Mouse (Mus musculus): Measurements from ENCODE around the gene Dnaic1. TPM values are rescaled to one million over a fixed set of nuclear protein-coding genes. Genes with fewer than 3 reads are reported as not detected.

The Dnaic1 gene
- polyA plus RNA-seq, 1 experiment from 2014 or later = 1.9 TPM

DNA sequence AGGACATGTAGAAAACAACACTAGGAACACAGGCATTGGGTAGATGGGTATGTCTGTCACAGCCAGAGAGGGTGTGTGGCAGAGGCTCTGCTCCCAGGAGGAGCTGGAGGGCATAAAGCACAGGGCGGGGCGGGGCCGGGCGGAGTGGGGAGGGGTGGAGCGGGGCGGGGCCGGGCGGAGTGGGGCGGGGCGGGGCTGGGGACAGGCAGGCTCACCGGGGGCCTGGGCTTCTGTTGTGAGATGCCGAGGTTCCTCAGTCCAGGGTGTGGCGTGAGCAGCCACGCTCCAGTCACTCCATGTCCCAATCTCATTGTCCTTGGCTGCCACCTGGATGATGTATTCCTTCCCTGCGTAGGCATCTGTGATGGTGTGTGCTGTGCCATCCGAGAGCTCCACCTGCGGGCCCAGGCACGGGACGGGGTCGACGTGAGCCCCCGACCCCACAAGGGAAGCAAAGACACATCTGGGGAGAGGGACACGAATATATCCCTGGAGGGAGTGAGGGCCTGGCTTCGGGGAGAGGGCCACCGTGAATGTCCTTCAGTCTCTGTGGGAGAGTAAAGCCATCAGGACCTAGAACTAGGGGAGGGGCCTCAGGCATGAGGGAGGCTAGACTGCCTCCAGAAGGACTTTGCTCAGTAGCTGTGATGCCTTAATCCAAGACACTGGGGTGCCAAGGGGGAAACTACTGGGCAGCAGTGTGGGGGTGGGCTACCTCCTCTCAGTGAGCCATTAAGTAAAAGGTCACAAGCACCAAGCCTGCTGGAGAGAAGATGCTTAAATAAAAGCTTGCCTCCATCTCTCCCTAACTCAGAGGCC lies 89.2 kb downstream of the Dnaic1 start:
- DNase-seq (ENCODE audit: low spot score) (peak; percentile 79), ATAC-seq (replicated peaks; ENCODE audit: low FRiP score) (peak; percentile 17)
- Histone ChIP-seq H3K27ac (ENCODE audit: low read depth, low read length) (no peak overlapping the region), H3K9ac (ENCODE audit: low read length) (no peak overlapping the region), H3K4me1 (replicated peaks; ENCODE audit: control insufficient read depth, insufficient read depth, low read length) (peaks cover 33% of the 10 kb centered on the region), H3K4me3 (ENCODE audit: low read depth, low read length) (no peak overlapping the region), H3K4me2 (ENCODE audit: low read depth, low read length, severe bottlenecking) (no peak overlapping the region), H3K27me3 (ENCODE audit: control insufficient read depth, insufficient read depth, low read length) (no peaks in the 10 kb centered on the region), H3K36me3 (ENCODE audit: control insufficient read depth, insufficient read depth, low read length) (peaks cover 4% of the 10 kb centered on the region; the same call in 1 of the 2 replicates), H3K9me3 (ENCODE audit: control insufficient read depth, low read length) (no peaks in the 10 kb centered on the region)
- WGBS = 18% methylated on average over 19 of the region's 25 CpGs

DNA sequence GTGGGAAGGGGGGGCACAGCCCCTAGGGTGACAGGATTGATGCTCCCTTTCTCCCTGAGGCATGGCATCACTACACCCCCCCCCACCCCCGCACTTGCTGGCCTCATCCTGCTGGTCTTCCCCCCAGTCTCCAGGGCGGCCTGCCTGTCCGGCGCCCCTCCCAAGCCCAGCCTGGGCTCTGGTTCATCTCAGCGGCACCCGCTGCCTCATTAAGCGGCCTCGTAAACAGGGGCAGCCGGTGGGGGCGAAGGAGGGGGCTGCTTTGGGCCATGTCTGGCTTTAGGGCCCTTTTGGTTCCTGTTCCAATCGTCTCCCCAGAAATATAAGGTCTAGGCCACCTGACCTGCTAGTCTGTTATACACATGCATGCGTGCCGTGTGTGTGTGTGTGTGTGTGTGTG lies 90.0 kb downstream of the Dnaic1 start:
- Histone ChIP-seq H3K27me3 (ENCODE audit: control insufficient read depth, insufficient read depth, low read length) (no peaks in the 10 kb centered on the region), H3K9ac (ENCODE audit: low read length) (no peak overlapping the region), H3K4me2 (ENCODE audit: low read depth, low read length, severe bottlenecking) (no peak overlapping the region), H3K9me3 (ENCODE audit: control insufficient read depth, low read length) (no peaks in the 10 kb centered on the region), H3K4me1 (replicated peaks; ENCODE audit: control insufficient read depth, insufficient read depth, low read length) (peaks cover 35% of the 10 kb centered on the region), H3K36me3 (ENCODE audit: control insufficient read depth, insufficient read depth, low read length) (peaks cover 4% of the 10 kb centered on the region; the same call in 1 of the 2 replicates), H3K4me3 (ENCODE audit: low read depth, low read length) (no peak overlapping the region), H3K27ac (ENCODE audit: low read depth, low read length) (no peak overlapping the region)
- ATAC-seq (replicated peaks; ENCODE audit: low FRiP score) (no peak), DNase-seq (ENCODE audit: low spot score) (no peak)
- 52% methylated on average over 13 of the region's 13 CpGs for WGBS

DNA sequence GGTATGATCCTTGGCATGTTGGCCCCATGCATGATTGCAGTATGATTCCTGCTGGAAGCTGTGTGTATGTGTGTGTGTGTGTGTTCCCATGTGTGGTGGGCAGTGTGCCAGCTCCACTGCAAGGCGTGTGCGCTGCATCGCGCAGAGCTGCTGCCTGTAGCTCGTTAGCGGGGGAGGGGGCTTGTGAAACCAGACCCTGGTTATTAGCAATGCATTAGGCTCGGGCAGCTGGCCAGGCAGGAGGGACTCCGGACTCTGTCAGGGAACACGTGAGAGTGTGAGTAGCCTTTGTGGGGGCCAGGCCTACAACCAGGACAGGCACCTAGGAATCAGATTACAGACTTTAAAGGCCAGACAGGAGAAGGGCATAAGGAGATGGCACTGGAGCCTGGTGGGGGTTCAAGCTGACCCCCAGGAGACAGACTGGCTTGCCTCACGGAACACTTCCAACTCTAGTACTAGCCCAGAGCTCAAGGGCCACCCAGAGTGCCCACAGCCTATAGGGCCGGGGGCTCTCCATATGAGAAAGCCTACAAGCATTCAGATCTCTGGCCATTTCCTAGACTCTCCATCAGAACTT lies 91.4 kb downstream of the Dnaic1 start:
- WGBS = 29% methylated on average over 11 of the region's 11 CpGs
- Histone ChIP-seq H3K36me3 (ENCODE audit: control insufficient read depth, insufficient read depth, low read length) (peaks cover 4% of the 10 kb centered on the region; the same call in 1 of the 2 replicates), H3K9ac (ENCODE audit: low read length) (no peak overlapping the region; the same call in 1 of the 2 replicates), H3K4me1 (replicated peaks; ENCODE audit: control insufficient read depth, insufficient read depth, low read length) (peaks cover 47% of the 10 kb centered on the region), H3K4me3 (ENCODE audit: low read depth, low read length) (no peak overlapping the region), H3K4me2 (ENCODE audit: low read depth, low read length, severe bottlenecking) (no peak overlapping the region), H3K27ac (ENCODE audit: low read depth, low read length) (peak overlapping the region; percentile 41; the same call in 1 of the 2 replicates), H3K9me3 (ENCODE audit: control insufficient read depth, low read length) (no peaks in the 10 kb centered on the region), H3K27me3 (ENCODE audit: control insufficient read depth, insufficient read depth, low read length) (no peaks in the 10 kb centered on the region)
- peak; percentile 81 for DNase-seq (ENCODE audit: low spot score)
- peak; percentile 49 for ATAC-seq (replicated peaks; ENCODE audit: low FRiP score)

DNA sequence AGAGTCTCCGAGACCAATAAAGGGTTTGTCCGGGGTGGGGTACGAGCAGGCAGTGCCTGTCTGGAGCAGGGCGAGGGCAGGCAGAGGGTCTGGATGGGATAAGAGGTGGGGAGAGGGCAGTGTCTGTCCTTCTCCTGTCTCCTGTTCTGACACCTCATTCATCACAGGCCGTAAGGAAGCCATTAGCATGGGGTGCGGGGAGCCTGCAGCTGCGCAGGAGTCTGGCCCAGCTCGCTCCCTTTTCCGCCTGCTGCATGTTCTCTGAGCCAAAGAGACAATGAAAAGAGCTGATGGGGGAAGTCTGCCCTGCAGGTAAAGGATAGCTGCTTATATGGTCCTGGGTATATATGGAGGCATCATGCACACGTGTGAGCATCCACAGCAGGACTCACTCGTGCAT lies 93.1 kb downstream of the Dnaic1 start:
- no peaks in the 10 kb centered on the region for H3K9me3 ChIP-seq (ENCODE audit: control insufficient read depth, low read length)
- no peak overlapping the region for H3K4me3 ChIP-seq (ENCODE audit: low read depth, low read length)
- DNase-seq (ENCODE audit: low spot score) = no peak
- H3K4me2 ChIP-seq (ENCODE audit: low read depth, low read length, severe bottlenecking) = no peak overlapping the region
- peaks cover 7% of the 10 kb centered on the region; the same call in 1 of the 2 replicates for H3K36me3 ChIP-seq (ENCODE audit: control insufficient read depth, insufficient read depth, low read length)
- H3K27me3 ChIP-seq (ENCODE audit: control insufficient read depth, insufficient read depth, low read length) = no peaks in the 10 kb centered on the region
- H3K9ac ChIP-seq (ENCODE audit: low read length) = no peak overlapping the region
- H3K27ac ChIP-seq (ENCODE audit: low read depth, low read length) = no peak overlapping the region
- 84% methylated on average over 11 of the region's 11 CpGs for WGBS
- H3K4me1 ChIP-seq (replicated peaks; ENCODE audit: control insufficient read depth, insufficient read depth, low read length) = peaks cover 47% of the 10 kb centered on the region
- no peak for ATAC-seq (replicated peaks; ENCODE audit: low FRiP score)

DNA sequence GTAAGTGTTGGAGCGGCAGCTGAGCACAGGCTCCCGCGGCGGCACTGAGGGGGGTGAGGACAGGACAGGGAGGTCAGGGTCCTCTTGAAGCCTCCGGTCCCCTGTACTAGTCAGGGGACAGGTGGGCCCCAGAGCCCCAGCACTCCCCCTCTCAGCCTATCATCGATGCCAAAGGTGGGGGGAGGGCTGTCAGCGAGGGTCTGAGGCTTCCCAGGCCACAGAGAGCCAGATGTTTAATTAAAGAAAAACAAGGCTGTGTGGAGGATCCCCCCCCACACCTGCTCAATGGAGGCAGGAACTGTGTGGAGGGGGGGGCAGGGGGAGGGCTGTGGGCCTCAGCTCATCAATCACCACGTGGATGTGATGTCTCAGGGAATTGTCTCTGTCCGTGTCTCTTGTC lies 94.0 kb downstream of the Dnaic1 start:
- no peak overlapping the region for H3K4me3 ChIP-seq (ENCODE audit: low read depth, low read length)
- 66% methylated on average over 9 of the region's 9 CpGs for WGBS
- DNase-seq (ENCODE audit: low spot score) (no peak), ATAC-seq (replicated peaks; ENCODE audit: low FRiP score) (no peak)
- H3K27ac ChIP-seq (ENCODE audit: low read depth, low read length) = no peak overlapping the region
- H3K9ac ChIP-seq (ENCODE audit: low read length) = no peak overlapping the region; the same call in 1 of the 2 replicates
- no peaks in the 10 kb centered on the region for H3K27me3 ChIP-seq (ENCODE audit: control insufficient read depth, insufficient read depth, low read length)
- peaks cover 3% of the 10 kb centered on the region; the same call in 1 of the 2 replicates for H3K36me3 ChIP-seq (ENCODE audit: control insufficient read depth, insufficient read depth, low read length)
- H3K9me3 ChIP-seq (ENCODE audit: control insufficient read depth, low read length) = no peaks in the 10 kb centered on the region
- no peak overlapping the region for H3K4me2 ChIP-seq (ENCODE audit: low read depth, low read length, severe bottlenecking)
- H3K4me1 ChIP-seq (replicated peaks; ENCODE audit: control insufficient read depth, insufficient read depth, low read length) = peaks cover 44% of the 10 kb centered on the region

DNA sequence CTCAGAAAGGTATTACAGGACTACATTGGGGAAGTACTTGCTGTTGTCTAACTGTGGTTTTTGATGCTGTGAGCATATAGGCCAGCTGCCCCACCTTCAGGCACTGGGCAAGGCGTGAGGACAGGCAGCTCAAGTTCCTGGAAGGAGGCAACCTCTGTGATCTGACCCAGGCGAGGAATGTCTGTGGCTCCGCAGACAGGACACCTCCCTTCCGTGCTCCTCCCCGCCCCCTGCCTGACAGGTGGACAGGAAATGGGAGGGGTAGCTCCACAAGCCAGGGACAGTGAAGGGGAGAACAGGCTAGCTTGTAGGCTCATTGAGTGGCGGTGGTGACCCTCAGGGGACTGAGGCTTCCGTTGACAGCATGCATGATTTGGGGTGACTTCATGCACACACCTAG lies 95.0 kb downstream of the Dnaic1 start:
- no peak overlapping the region; the same call in 1 of the 2 replicates for H3K9ac ChIP-seq (ENCODE audit: low read length)
- H3K4me1 ChIP-seq (replicated peaks; ENCODE audit: control insufficient read depth, insufficient read depth, low read length) = peaks cover 36% of the 10 kb centered on the region
- H3K36me3 ChIP-seq (ENCODE audit: control insufficient read depth, insufficient read depth, low read length) = peaks cover 3% of the 10 kb centered on the region; the same call in 1 of the 2 replicates
- ATAC-seq (replicated peaks; ENCODE audit: low FRiP score) (no peak), DNase-seq (ENCODE audit: low spot score) (no peak)
- H3K4me3 ChIP-seq (ENCODE audit: low read depth, low read length) = no peak overlapping the region
- no peak overlapping the region for H3K4me2 ChIP-seq (ENCODE audit: low read depth, low read length, severe bottlenecking)
- no peaks in the 10 kb centered on the region for H3K27me3 ChIP-seq (ENCODE audit: control insufficient read depth, insufficient read depth, low read length)
- H3K27ac ChIP-seq (ENCODE audit: low read depth, low read length) = no peak overlapping the region
- WGBS = 60% methylated on average over 7 of the region's 7 CpGs
- no peaks in the 10 kb centered on the region for H3K9me3 ChIP-seq (ENCODE audit: control insufficient read depth, low read length)

DNA sequence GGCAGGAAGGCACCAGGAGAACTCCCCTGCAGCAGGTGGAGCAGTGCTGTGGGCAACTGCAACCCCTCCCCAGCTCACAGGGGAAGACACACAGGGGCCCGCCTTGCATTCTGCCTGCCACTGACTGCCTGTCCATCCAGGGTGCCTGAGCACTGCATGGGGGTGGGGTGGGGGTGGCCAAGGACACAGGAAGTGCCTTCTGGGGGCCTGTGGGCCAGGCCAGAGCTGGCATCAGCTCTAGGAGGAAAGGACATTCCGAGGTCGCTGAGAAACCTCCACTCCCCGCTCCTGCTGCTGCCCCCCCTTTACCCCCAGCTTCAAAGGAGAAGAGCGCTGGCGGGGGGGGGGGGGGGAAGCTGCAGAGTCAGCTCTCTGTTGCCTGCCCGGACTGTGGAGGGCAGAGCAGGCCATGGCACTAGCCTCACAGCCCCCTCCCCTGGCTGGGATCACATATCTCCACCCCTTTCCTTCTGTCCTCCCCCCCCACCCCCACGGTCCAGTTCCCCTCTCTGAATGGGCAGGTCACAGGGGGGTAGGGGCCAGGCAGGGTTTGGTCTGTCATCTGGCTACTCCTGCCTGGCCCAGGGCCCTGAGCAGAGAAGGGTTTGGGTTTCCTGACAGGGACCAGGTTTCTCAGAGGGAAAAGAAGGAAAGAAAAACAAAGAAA lies 95.6 kb downstream of the Dnaic1 start:
- Histone ChIP-seq H3K4me2 (ENCODE audit: low read depth, low read length, severe bottlenecking) (no peak overlapping the region), H3K36me3 (ENCODE audit: control insufficient read depth, insufficient read depth, low read length) (peaks cover 3% of the 10 kb centered on the region; the same call in 1 of the 2 replicates), H3K4me1 (replicated peaks; ENCODE audit: control insufficient read depth, insufficient read depth, low read length) (peaks cover 32% of the 10 kb centered on the region), H3K9ac (ENCODE audit: low read length) (peak overlapping the region; percentile 39), H3K4me3 (ENCODE audit: low read depth, low read length) (no peak overlapping the region), H3K27ac (ENCODE audit: low read depth, low read length) (peak overlapping the region; percentile 46; the same call in 1 of the 2 replicates), H3K9me3 (ENCODE audit: control insufficient read depth, low read length) (no peaks in the 10 kb centered on the region), H3K27me3 (ENCODE audit: control insufficient read depth, insufficient read depth, low read length) (no peaks in the 10 kb centered on the region)
- no peak for DNase-seq (ENCODE audit: low spot score)
- ATAC-seq (replicated peaks; ENCODE audit: low FRiP score) = no peak
- WGBS = 4% methylated on average over 7 of the region's 8 CpGs

DNA sequence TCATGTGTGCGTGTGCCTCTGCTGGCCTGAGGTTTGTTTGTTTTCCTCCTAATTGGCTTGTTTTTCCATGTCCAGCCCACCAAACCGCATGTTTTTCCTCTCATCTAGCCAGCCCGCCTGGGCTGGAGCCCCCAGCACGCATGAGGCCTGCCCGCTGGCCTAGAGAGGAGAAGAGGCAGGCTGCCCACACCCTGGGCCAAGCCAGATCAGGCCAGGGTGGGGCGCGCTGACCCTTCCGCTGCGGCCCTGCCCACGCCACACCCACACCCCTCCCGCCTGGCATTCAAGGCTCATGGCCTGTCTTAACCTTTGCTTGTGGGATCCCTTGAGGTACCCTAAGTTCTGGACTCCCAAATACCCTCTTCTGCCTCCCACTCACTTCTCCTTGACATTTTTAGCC lies 97.1 kb downstream of the Dnaic1 start:
- H3K27ac ChIP-seq (ENCODE audit: low read depth, low read length) = no peak overlapping the region
- peaks cover 3% of the 10 kb centered on the region; the same call in 1 of the 2 replicates for H3K36me3 ChIP-seq (ENCODE audit: control insufficient read depth, insufficient read depth, low read length)
- no peak overlapping the region for H3K4me3 ChIP-seq (ENCODE audit: low read depth, low read length)
- no peaks in the 10 kb centered on the region for H3K27me3 ChIP-seq (ENCODE audit: control insufficient read depth, insufficient read depth, low read length)
- no peaks in the 10 kb centered on the region for H3K9me3 ChIP-seq (ENCODE audit: control insufficient read depth, low read length)
- peaks cover 34% of the 10 kb centered on the region for H3K4me1 ChIP-seq (replicated peaks; ENCODE audit: control insufficient read depth, insufficient read depth, low read length)
- ATAC-seq (replicated peaks; ENCODE audit: low FRiP score) = no peak
- H3K9ac ChIP-seq (ENCODE audit: low read length) = no peak overlapping the region
- 84% methylated on average over 11 of the region's 11 CpGs for WGBS
- no peak for DNase-seq (ENCODE audit: low spot score)
- no peak overlapping the region for H3K4me2 ChIP-seq (ENCODE audit: low read depth, low read length, severe bottlenecking)

All from forebrain, embryonic 11.5 days (tissue).